Mouse (Mus musculus) heart, postnatal 0 days (tissue): ENCODE data around the gene Samd11. TPM values are rescaled to one million over a fixed set of nuclear protein-coding genes. Genes with fewer than 3 reads are reported as not detected.

ENCODE experiments used
- ATAC-seq: fragments of 200-750 bp; cut with Nextera tagmentation; 2 replicates; pipeline ENCODE4 v1.8.0; 2017; ENCODE audit warnings: low read depth, moderate number of reproducible peaks, moderate library complexity; ENCODE audit not compliant: insufficient read depth
- DNase-seq: peaks from one replicate; pipeline ENCODE4 v3.0.0-alpha.2; 2016; ENCODE audit warnings: low spot score
- H3K27ac ChIP-seq: fragments of 300-500 bp; sonication (generic); 2 replicates; pipeline ENCODE4 v1.5.1; 2014; ENCODE audit warnings: low read depth, mild to moderate bottlenecking
- H3K27me3 ChIP-seq: fragments of 300-500 bp; sonication (generic); 2 replicates; pipeline ENCODE4 v1.6.1; 2014; ENCODE audit warnings: low read length, mixed read lengths; ENCODE audit not compliant: control insufficient read depth, insufficient read depth
- H3K36me3 ChIP-seq: fragments of 300-500 bp; sonication (generic); replicated peaks from 2 replicates; pipeline ENCODE4 v1.6.1; 2014; ENCODE audit warnings: low read length, mixed read lengths; ENCODE audit not compliant: control insufficient read depth, insufficient read depth
- H3K4me1 ChIP-seq: fragments of 300-500 bp; sonication (generic); 2 replicates; pipeline ENCODE4 v1.6.1; 2014; ENCODE audit warnings: antibody characterized with exemption; ENCODE audit not compliant: control insufficient read depth, insufficient read depth
- H3K4me2 ChIP-seq: fragments of 300-500 bp; sonication (generic); 2 replicates; pipeline ENCODE4 v1.6.1; 2014; ENCODE audit warnings: low read depth, mild to moderate bottlenecking, low read length, moderate library complexity
- H3K4me3 ChIP-seq: fragments of 300-500 bp; sonication (generic); 2 replicates; pipeline ENCODE4 v1.5.1; 2014; ENCODE audit warnings: low read depth, low read length
- H3K9ac ChIP-seq: fragments of 300-500 bp; sonication (generic); replicated peaks from 2 replicates; pipeline ENCODE4 v1.6.1; 2014; ENCODE audit warnings: low read depth, low read length, mixed read lengths
- H3K9me3 ChIP-seq: fragments of 300-500 bp; sonication (generic); replicated peaks from 2 replicates; pipeline ENCODE4 v1.6.1; 2016; ENCODE audit warnings: low read length; ENCODE audit not compliant: control insufficient read depth
- CTCF ChIP-seq: IDR thresholded peaks from 2 replicates; pipeline ENCODE4 v1.5.1; 2016; ENCODE audit warnings: antibody characterized with exemption, control low read depth, low read depth
- EP300 ChIP-seq: IDR thresholded peaks from 2 replicates; pipeline ENCODE4 v1.6.1; 2016; ENCODE audit warnings: antibody characterized with exemption, low read depth
- WGBS: fragments of 180-500 bp; shearing (Covaris S2); extraction: QIAGEN DNeasy Blood & Tissue Kit; methylation state at CpG from one replicate; pipeline ENCODE4 v1.1.7; 2014; 5-methylcytosine and 5-hydroxymethylcytosine counted together
- polyA plus RNA-seq: library from polyadenylated mRNA; unstranded; fragments of >200 nt; fragmentation: Nextera tagmentation; extraction: Ambion mirVana; gene quantifications from 2 replicates; pipeline ENCODE4 v1.2.1, GENCODE M21; 2015
- total RNA-seq: library from RNA; depleted of rRNA; stranded (reverse); fragments of >200 nt; gene quantifications from 2 replicates; pipeline ENCODE4 v1.2.3, GENCODE M21; 2014; ENCODE audit warnings: low replicate concordance

Samd11 gene
- total and polyA plus RNA-seq, 2 experiments from 2014 or later, result 0.19 to 0.95 TPM

GRCm38 (mm10) chr4:156219936-156220335, 35.5 kb downstream of the Samd11 start:
- 0 out of 2 replicates have a peak overlapping the region, but pooled peaks have one; percentile 24 for H3K9ac ChIP-seq

GRCm38 (mm10) chr4:156217838-156218237, 37.6 kb downstream of the Samd11 start:
- Histone ChIP-seq H3K27me3 (no peaks in the 10 kb centered on the region), H3K4me1 (peaks cover 24% of the 10 kb centered on the region), H3K36me3 (peaks cover 31% of the 10 kb centered on the region; the same call in 1 of the 2 replicates), H3K4me2 (peak overlapping the region; percentile 67), H3K27ac (0 out of 2 replicates have a peak overlapping the region, but pooled peaks have one; percentile 94), H3K9me3 (no peaks in the 10 kb centered on the region), H3K4me3 (peak overlapping the region; percentile 45), H3K9ac (peak overlapping the region; percentile 40; the same call in 1 of the 2 replicates)
- DNase-seq, result no peak
- 76% methylated on average over 15 of the region's 16 CpGs for WGBS
- ATAC-seq, result no peak
- TF ChIP-seq EP300 (no peak), CTCF (no peak)

More at GRCm38 (mm10) chr4:156219936-156220335, 35.5 kb downstream of the Samd11 start:
- TF ChIP-seq CTCF (no peak), EP300 (no peak)
- H3K36me3 ChIP-seq, result peaks cover 42% of the 10 kb centered on the region; the same call in 1 of the 2 replicates
- H3K4me2 ChIP-seq, result peak overlapping the region; percentile 67
- 0 out of 2 replicates have a peak overlapping the region, but pooled peaks have one; percentile 28 for H3K4me3 ChIP-seq
- H3K9me3 ChIP-seq, result no peaks in the 10 kb centered on the region
- peaks cover 23% of the 10 kb centered on the region for H3K4me1 ChIP-seq
- DNase-seq (no peak), ATAC-seq (no peak)
- H3K27me3 ChIP-seq, result no peaks in the 10 kb centered on the region
- no peak overlapping the region for H3K27ac ChIP-seq
- WGBS, result 80% methylated on average over 11 of the region's 11 CpGs

DNA sequence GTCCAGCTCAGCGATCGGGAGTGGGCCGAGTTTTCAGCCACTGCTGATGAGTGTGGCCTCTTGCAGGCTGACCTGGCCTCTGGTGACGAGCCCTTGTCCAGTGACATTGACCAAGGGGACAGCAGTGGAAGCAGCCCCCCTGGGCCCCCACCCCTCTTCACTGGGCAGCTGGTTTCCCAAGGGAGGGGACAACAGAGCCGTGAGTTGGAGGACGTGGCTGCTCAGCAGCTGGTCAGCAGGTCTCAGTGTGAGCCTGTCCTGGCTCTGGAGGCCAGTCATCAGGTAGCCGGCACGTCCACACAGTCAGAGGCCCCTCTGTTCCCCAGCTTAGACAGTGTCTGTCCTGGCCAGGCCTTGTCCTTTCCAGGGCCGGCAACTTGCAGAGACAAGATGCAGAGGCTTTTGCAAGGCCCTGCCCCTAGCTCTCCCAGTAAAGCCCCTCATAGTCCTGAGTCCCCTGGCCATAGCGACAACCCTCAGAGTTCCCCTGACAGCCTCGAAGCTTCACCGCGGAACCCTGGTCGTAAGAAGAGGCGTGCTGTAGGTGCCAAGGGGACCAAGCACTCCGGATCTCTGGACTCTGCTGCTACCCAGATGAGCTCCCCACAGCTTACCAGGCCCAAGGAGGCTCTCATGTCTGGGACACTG, 38.3 kb downstream of the Samd11 start:
- no peaks in the 10 kb centered on the region for H3K9me3 ChIP-seq
- WGBS, result 52% methylated on average over 16 of the region's 16 CpGs
- ATAC-seq, result peak; percentile 15; the same call in 1 of the 2 replicates
- peak overlapping the region; percentile 94 for H3K27ac ChIP-seq
- peak overlapping the region; percentile 67 for H3K4me2 ChIP-seq
- H3K27me3 ChIP-seq, result no peaks in the 10 kb centered on the region
- peak overlapping the region; percentile 45 for H3K4me3 ChIP-seq
- peak overlapping the region; percentile 58; the same call in 1 of the 2 replicates for H3K9ac ChIP-seq
- TF ChIP-seq CTCF, result no peak
- TF ChIP-seq EP300, result no peak
- no peak for DNase-seq
- peaks cover 25% of the 10 kb centered on the region; the same call in 1 of the 2 replicates for H3K36me3 ChIP-seq
- peaks cover 24% of the 10 kb centered on the region for H3K4me1 ChIP-seq

DNA sequence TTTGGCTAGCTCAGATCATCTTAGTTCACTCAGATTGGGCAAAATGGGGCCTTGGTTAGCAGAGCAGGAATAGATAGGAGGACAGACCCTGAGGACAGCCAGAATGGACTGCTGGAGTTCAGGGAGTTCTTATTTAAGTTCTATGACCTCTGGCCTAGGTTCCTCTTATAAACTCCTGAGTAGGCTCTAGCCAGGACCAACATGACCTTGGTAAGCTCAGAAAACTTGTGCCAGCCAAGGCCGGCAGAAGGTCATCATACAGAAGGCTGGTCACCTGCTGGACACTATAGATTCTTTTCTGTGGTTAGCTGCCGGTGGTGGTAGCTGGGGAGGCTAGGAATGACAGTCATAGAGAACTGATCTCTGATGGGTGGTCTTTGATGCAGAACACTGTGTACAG, 39.3 kb downstream of the Samd11 start:
- WGBS, result 53% methylated on average over 2 of the region's 2 CpGs
- Histone ChIP-seq H3K9me3 (no peaks in the 10 kb centered on the region), H3K36me3 (peaks cover 16% of the 10 kb centered on the region; the same call in 1 of the 2 replicates), H3K4me3 (peak overlapping the region; percentile 45), H3K27ac (peak overlapping the region; percentile 94), H3K9ac (peak overlapping the region; percentile 58), H3K4me2 (peak overlapping the region; percentile 67), H3K4me1 (peaks cover 24% of the 10 kb centered on the region), H3K27me3 (no peaks in the 10 kb centered on the region)
- DNase-seq (no peak), ATAC-seq (peak; percentile 24)
- TF ChIP-seq EP300, result no peak
- TF ChIP-seq CTCF, result no peak

DNA sequence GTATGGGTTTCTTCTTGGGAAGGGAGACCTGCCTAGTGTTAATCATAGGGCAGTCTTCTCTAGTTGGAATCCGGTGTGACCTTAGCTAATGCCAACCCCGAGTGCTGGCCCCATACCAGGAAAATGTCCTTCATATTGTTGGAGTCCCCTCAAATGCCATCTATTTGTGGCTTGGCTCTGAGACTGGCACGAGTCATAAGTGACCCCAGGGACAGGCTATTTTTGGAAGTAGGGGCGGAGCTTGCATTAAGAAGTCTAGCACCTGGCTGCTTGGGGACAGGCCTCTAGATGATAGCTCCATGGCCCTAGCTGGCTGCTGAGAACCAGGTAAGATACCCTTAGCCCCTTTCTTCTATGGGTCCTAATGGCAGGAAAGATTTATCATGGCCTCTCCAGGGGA, 39.8 kb downstream of the Samd11 start, which contains the start of gene Perm1:
Gene Perm1 (plus strand): TSS at position 220 of the 400 bp plus-strand sequence.
- peak within 1 kb of the TSS; percentile 58 for H3K9ac ChIP-seq
- H3K36me3 ChIP-seq, result 0 out of 2 replicates have a peak, but pooled peaks cover 10% of the 10 kb centered on the region
- H3K4me1 ChIP-seq, result peaks cover 24% of the 10 kb centered on the region
- TF ChIP-seq CTCF (no peak), EP300 (peak; percentile 97)
- ATAC-seq (peak; percentile 93), DNase-seq (peak; percentile 96)
- H3K4me3 ChIP-seq, result peak within 1 kb of the TSS; percentile 45
- H3K27ac ChIP-seq, result peak within 1 kb of the TSS; percentile 94
- H3K9me3 ChIP-seq, result no peaks in the 10 kb centered on the region
- 24% methylated on average over 4 of the region's 4 CpGs for whole genome bisulfite sequencing
- no peaks in the 10 kb centered on the region for H3K27me3 ChIP-seq
- peak within 1 kb of the TSS; percentile 67 for H3K4me2 ChIP-seq
